In the genomic region with DNA sequence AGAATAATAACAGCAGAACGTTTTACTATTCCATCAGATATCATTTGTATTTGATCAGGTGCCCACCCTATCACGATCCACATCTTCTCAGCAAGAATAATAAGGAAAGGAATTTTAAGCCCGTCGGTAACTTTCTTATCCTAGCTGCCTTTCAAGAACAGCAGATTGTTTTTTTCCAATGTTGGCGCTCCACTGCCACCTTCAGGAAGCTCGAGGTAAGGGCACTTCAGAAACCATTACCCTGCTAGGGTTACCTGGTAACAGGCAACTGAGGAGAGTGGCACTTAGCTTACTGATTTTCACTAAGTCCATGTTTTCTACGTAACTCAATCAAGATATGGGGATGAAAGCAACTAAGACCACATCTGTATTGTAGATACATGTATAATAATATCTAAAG, we compare ENCODE assay signal across 8 mouse cellular contexts.
DNase-seq lines count a peak whose midpoint lies in the region.

No protein-coding gene starts in this region.

- peak; percentile 28 to 40 for DNase-seq in adrenal gland, postnatal 36 days
- no peak for DNase-seq in adrenal gland, postnatal 4 days (ENCODE audit: low spot score in 2 of 2)
- DNase-seq in left cerebral cortex, postnatal 14 days (ENCODE audit: low spot score in 2 of 2): peak; percentile 47 to 50
- DNase-seq in left cerebral cortex, adult 9 months (ENCODE audit: low spot score in 2 of 2): no peak
- DNase-seq in brain, adult 2 months (ENCODE audit: low read depth, low spot score): peak; percentile 66
- DNase-seq in induced T-regulatory cell, adult 2 months (ENCODE audit: low read depth): peak; percentile 19
- peak; percentile 70 for DNase-seq in retina, embryonic 14.5 days (ENCODE audit: low spot score)
- no peak for DNase-seq in urinary bladder, adult 18-20 months (ENCODE audit: low spot score in 2 of 2)

- intact Hi-C loops in left cerebral cortex, postnatal 14 days (cut with DNase I): loop anchor here (2.0 to 5.0 kb wide), 4 partner anchors 368 to 1443 kb away; no protein-coding TSS in a partner anchor

Comparison
In these comparisons a context has a peak if more than half of its experiments do, and no peak if none do; other contexts are left out.
1. DNase-seq: peak in adrenal gland, postnatal 36 days (2 of 2), left cerebral cortex, postnatal 14 days (2 of 2), brain, adult 2 months (single experiment), induced T-regulatory cell, adult 2 months (single experiment) and retina, embryonic 14.5 days (single experiment); none in adrenal gland, postnatal 4 days (0 of 2), left cerebral cortex, adult 9 months (0 of 2) and urinary bladder, adult 18-20 months (0 of 2).